Mouse (Mus musculus) brown adipose tissue, adult 24 weeks (tissue): ENCODE results near the gene Il13. TPM values are rescaled to one million over a fixed set of nuclear protein-coding genes. Genes with fewer than 3 reads are reported as not detected.

ENCODE experiments used
- H3K27ac ChIP-seq: fragments of 200-500 bp; replicated peaks from 2 replicates; pipeline ENCODE4 v1.5.1; 2012; ENCODE audit warnings: low read depth, mild to moderate bottlenecking, low read length
- H3K4me1 ChIP-seq: fragments of 200-500 bp; 2 replicates; pipeline ENCODE4 v1.6.1; 2012; ENCODE audit warnings: low read length, mixed read lengths; ENCODE audit not compliant: control insufficient read depth, insufficient read depth, insufficient read length
- H3K4me3 ChIP-seq: fragments of 200-500 bp; 2 replicates; pipeline ENCODE4 v1.5.1; 2012; ENCODE audit warnings: low read depth, mild to moderate bottlenecking, low read length, moderate library complexity; ENCODE audit not compliant: insufficient read depth
- polyA plus RNA-seq: library from polyadenylated mRNA; stranded (reverse); fragments of >200 nt; gene quantifications from 2 replicates; pipeline ENCODE4 v1.2.4, GENCODE M21; 2012; ENCODE audit not compliant: missing spikeins, insufficient read depth, insufficient read length

Il13 gene
- polyA plus RNA-seq: not detected in 2 replicates

- Histone ChIP-seq H3K27ac (no peak within 1 kb of the TSS), H3K4me3 (no peak within 1 kb of the TSS), H3K4me1 (no peaks in the 10 kb centered on the region)
These were observed at the start of gene Il13 for GRCm38 (mm10) chr11:53634556-53634955. Il13 (minus strand) TSS chr11:53634702.

GRCm38 (mm10) chr11:53682994-53683530 lies 48.6 kb upstream of the Il13 start:
- Histone ChIP-seq H3K4me1 (no peaks in the 10 kb centered on the region), H3K27ac (no peak overlapping the region), H3K4me3 (no peak overlapping the region)

- H3K4me3 ChIP-seq: no peak overlapping the region
- no peak overlapping the region for H3K27ac ChIP-seq
- H3K4me1 ChIP-seq: no peaks in the 10 kb centered on the region
These were observed 47.7 kb upstream of the Il13 start for GRCm38 (mm10) chr11:53682170-53682569.

GRCm38 (mm10) chr11:53681686-53682085 lies 47.2 kb upstream of the Il13 start:
- no peaks in the 10 kb centered on the region for H3K4me1 ChIP-seq
- no peak overlapping the region for H3K4me3 ChIP-seq
- H3K27ac ChIP-seq: no peak overlapping the region

- H3K27ac ChIP-seq: 0 out of 2 replicates have a peak overlapping the region, but pooled peaks have one; percentile 50
- no peaks in the 10 kb centered on the region for H3K4me1 ChIP-seq
- H3K4me3 ChIP-seq: no peak overlapping the region
These were observed 45.6 kb upstream of the Il13 start for GRCm38 (mm10) chr11:53680141-53680540.

- H3K27ac ChIP-seq: no peak overlapping the region
- no peak overlapping the region for H3K4me3 ChIP-seq
- H3K4me1 ChIP-seq: no peaks in the 10 kb centered on the region
These were observed 36.9 kb upstream of the Il13 start for GRCm38 (mm10) chr11:53671414-53671813.

GRCm38 (mm10) chr11:53664091-53664490 lies 29.6 kb upstream of the Il13 start:
- no peak overlapping the region for H3K27ac ChIP-seq
- H3K4me1 ChIP-seq: 0 out of 2 replicates have a peak, but pooled peaks cover 2% of the 10 kb centered on the region
- H3K4me3 ChIP-seq: no peak overlapping the region

GRCm38 (mm10) chr11:53662794-53663674 lies 28.5 kb upstream of the Il13 start:
- Histone ChIP-seq H3K4me3 (no peak overlapping the region), H3K4me1 (0 out of 2 replicates have a peak, but pooled peaks cover 2% of the 10 kb centered on the region), H3K27ac (no peak overlapping the region)

- no peak overlapping the region for H3K27ac ChIP-seq
- no peaks in the 10 kb centered on the region for H3K4me1 ChIP-seq
- no peak overlapping the region for H3K4me3 ChIP-seq
These were observed 23.3 kb upstream of the Il13 start for GRCm38 (mm10) chr11:53657828-53658227.

- Histone ChIP-seq H3K27ac (no peak overlapping the region), H3K4me3 (no peak overlapping the region), H3K4me1 (no peaks in the 10 kb centered on the region)
These were observed 22.9 kb upstream of the Il13 start for GRCm38 (mm10) chr11:53657381-53657780.

GRCm38 (mm10) chr11:53656558-53657202 lies 22.2 kb upstream of the Il13 start:
- no peaks in the 10 kb centered on the region for H3K4me1 ChIP-seq
- no peak overlapping the region for H3K4me3 ChIP-seq
- no peak overlapping the region for H3K27ac ChIP-seq

GRCm38 (mm10) chr11:53655043-53655442 lies 20.5 kb upstream of the Il13 start:
- H3K4me1 ChIP-seq: no peaks in the 10 kb centered on the region
- H3K4me3 ChIP-seq: no peak overlapping the region
- no peak overlapping the region for H3K27ac ChIP-seq

- Histone ChIP-seq H3K27ac (no peak overlapping the region), H3K4me1 (no peaks in the 10 kb centered on the region), H3K4me3 (no peak overlapping the region)
These were observed 17.9 kb upstream of the Il13 start for GRCm38 (mm10) chr11:53652427-53652826.

- no peaks in the 10 kb centered on the region for H3K4me1 ChIP-seq
- H3K4me3 ChIP-seq: no peak overlapping the region
These were observed 16.9 kb upstream of the Il13 start for GRCm38 (mm10) chr11:53651441-53651840.

GRCm38 (mm10) chr11:53644017-53644416 lies 9.5 kb upstream of the Il13 start:
- Histone ChIP-seq H3K4me3 (no peak overlapping the region), H3K4me1 (no peaks in the 10 kb centered on the region), H3K27ac (no peak overlapping the region)

More at GRCm38 (mm10) chr11:53651441-53651840, 16.9 kb upstream of the Il13 start:
- H3K27ac ChIP-seq: no peak overlapping the region
